Mouse (Mus musculus) G1E (cell line): ENCODE data around the gene Nkx2-2.

Source experiments
- CTCF ChIP-seq: IDR thresholded peaks from 2 replicates; pipeline ENCODE4 v1.5.1; 2012; ENCODE audit warnings: low read depth, low read length, inconsistent platforms, mixed read lengths
- GATA1 ChIP-seq: IDR thresholded peaks from 2 replicates; pipeline ENCODE4 v1.6.1; 2012; ENCODE audit warnings: borderline replicate concordance, low read length, inconsistent platforms, mixed read lengths
- POLR2AphosphoS5 ChIP-seq: IDR thresholded peaks from 2 replicates; pipeline ENCODE4 v1.6.1; 2012; ENCODE audit warnings: low read depth, low read length, inconsistent platforms; ENCODE audit not compliant: insufficient replicate concordance
- TAL1 ChIP-seq: conservative IDR thresholded peaks from 2 replicates; pipeline ENCODE4 v1.6.1; 2012; ENCODE audit warnings: low read depth, low read length, inconsistent platforms, mixed read lengths

GRCm38 (mm10) chr2:147193271-147194255, at the start of gene Nkx2-2:
- TF ChIP-seq CTCF (no peak), POLR2AphosphoS5 (no peak), TAL1 (no peak), GATA1 (no peak)
